Mouse (Mus musculus): ENCODE results near the gene Slc29a1. TPM values are rescaled to one million over a fixed set of nuclear protein-coding genes. Genes with fewer than 3 reads are reported as not detected.
A peak's percentile ranks its signal among the peaks of the same experiment; 100 is the strongest.

The Slc29a1 gene
- polyA plus RNA-seq, 1 experiment from 2014 or later, result 137 TPM

DNA sequence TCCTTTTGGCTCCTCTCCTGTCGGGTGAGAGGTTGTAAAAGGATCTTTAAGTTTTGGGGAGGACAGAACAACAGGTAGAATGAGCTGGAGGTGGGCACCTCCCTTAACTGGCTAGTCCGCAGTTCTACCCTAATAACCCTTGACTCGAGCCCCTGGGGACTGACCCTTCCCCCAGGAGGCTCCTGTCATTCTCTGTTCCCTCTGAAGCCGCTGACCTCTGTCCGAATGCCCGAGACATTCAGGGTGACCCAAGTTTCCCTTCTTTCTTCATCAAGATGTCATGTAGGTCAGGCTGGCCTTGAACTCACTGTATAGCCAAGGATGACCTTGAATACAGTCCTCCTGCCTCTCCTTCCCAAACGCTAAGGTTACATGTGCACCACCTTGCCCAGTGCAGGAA, 11.0 kb downstream of the Slc29a1 start:
- Histone ChIP-seq H3K9me3 (replicated peaks; ENCODE audit: control insufficient read depth, low read length) (peaks cover 5% of the 10 kb centered on the region), H3K9ac (ENCODE audit: low read length) (no peak overlapping the region), H3K4me3 (ENCODE audit: low read length) (no peak overlapping the region), H3K4me2 (ENCODE audit: low read depth, low read length) (no peak overlapping the region), H3K27me3 (ENCODE audit: control insufficient read depth, insufficient read depth, low read length) (no peaks in the 10 kb centered on the region), H3K36me3 (ENCODE audit: control insufficient read depth, insufficient read depth) (peaks cover 33% of the 10 kb centered on the region), H3K27ac (ENCODE audit: low read length) (no peak overlapping the region), H3K4me1 (ENCODE audit: control insufficient read depth, insufficient read depth, low read length) (peaks cover 47% of the 10 kb centered on the region)
- ATAC-seq (replicated peaks; ENCODE audit: extremely low read depth, insufficient read depth, low FRiP score), result no peak
- WGBS, result 82% methylated on average over 7 of the region's 7 CpGs

DNA sequence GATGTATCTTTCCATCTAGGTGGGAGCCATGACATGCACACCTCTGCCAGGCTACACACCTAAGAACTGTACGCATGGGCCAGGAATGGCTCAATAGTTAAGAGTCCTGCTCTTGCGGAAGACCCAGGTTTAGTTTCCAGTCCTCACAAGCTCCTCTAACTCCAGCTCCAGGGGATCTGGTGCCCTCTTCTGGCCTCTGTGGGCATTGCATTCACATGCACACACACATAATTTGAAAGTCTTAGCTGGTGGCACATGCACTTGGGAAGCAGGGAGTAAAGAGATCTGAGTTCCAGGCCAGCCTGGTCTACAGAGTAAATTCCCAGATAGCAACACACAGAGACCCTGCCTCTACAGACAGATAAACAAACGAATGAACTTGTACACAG, 13.0 kb downstream of the Slc29a1 start:
- H3K27ac ChIP-seq (ENCODE audit: low read length), result peak overlapping the region; percentile 93; the same call in 1 of the 2 replicates
- WGBS, result 96% methylated on average over 3 of the region's 3 CpGs

DNA sequence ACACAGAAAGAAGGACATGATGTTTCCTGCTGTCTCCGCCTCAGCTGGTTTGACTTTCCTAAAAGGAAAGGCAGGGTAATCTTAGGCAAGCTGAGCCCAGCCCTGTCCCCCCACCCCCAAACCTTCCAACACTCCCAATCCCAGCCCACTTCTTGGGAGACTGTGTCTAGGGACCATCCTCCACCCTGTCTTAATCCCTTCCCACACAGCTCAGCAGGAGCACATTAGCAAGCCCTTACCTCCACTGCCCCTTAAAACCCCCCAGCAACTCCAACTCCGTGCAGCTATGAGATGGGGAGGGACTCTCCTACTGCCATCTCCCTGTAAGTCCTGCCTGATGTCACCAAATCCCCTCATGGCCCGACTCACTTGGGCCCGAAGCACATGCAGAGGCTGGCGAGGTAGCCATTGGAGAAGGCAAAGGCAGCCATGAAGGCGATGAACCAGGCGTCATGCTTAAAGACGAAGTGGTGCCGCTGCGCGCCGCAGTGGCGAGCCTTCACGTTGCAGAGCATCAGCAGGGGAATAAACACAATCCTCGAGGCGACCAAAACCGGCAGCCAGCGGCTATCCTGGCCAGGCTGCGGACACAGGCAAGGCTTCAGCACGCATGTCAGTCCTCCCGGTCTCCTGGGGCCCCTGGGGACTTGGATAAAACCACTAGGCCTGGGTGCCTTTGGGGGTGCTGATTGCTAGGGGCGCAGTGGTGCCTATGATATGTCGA, 13.5 kb downstream of the Slc29a1 start:
- Histone ChIP-seq H3K36me3 (ENCODE audit: control insufficient read depth, insufficient read depth) (peaks cover 31% of the 10 kb centered on the region), H3K27ac (ENCODE audit: low read length) (peak overlapping the region; percentile 93), H3K4me1 (ENCODE audit: control insufficient read depth, insufficient read depth, low read length) (peaks cover 34% of the 10 kb centered on the region), H3K9me3 (replicated peaks; ENCODE audit: control insufficient read depth, low read length) (peaks cover 5% of the 10 kb centered on the region), H3K9ac (ENCODE audit: low read length) (peak overlapping the region; percentile 58), H3K27me3 (ENCODE audit: control insufficient read depth, insufficient read depth, low read length) (no peaks in the 10 kb centered on the region), H3K4me3 (ENCODE audit: low read length) (no peak overlapping the region), H3K4me2 (ENCODE audit: low read depth, low read length) (no peak overlapping the region; the same call in 1 of the 2 replicates)
- WGBS, result 59% methylated on average over 23 of the region's 23 CpGs
- no peak for ATAC-seq (replicated peaks; ENCODE audit: extremely low read depth, insufficient read depth, low FRiP score)

More for the DNA sequence above, 13.0 kb downstream of the Slc29a1 start:
- Histone ChIP-seq H3K9ac (ENCODE audit: low read length) (no peak overlapping the region), H3K27me3 (ENCODE audit: control insufficient read depth, insufficient read depth, low read length) (no peaks in the 10 kb centered on the region), H3K4me3 (ENCODE audit: low read length) (no peak overlapping the region), H3K9me3 (replicated peaks; ENCODE audit: control insufficient read depth, low read length) (peaks cover 5% of the 10 kb centered on the region), H3K4me1 (ENCODE audit: control insufficient read depth, insufficient read depth, low read length) (peaks cover 36% of the 10 kb centered on the region), H3K4me2 (ENCODE audit: low read depth, low read length) (no peak overlapping the region), H3K36me3 (ENCODE audit: control insufficient read depth, insufficient read depth) (peaks cover 33% of the 10 kb centered on the region)
- ATAC-seq (replicated peaks; ENCODE audit: extremely low read depth, insufficient read depth, low FRiP score), result no peak

DNA sequence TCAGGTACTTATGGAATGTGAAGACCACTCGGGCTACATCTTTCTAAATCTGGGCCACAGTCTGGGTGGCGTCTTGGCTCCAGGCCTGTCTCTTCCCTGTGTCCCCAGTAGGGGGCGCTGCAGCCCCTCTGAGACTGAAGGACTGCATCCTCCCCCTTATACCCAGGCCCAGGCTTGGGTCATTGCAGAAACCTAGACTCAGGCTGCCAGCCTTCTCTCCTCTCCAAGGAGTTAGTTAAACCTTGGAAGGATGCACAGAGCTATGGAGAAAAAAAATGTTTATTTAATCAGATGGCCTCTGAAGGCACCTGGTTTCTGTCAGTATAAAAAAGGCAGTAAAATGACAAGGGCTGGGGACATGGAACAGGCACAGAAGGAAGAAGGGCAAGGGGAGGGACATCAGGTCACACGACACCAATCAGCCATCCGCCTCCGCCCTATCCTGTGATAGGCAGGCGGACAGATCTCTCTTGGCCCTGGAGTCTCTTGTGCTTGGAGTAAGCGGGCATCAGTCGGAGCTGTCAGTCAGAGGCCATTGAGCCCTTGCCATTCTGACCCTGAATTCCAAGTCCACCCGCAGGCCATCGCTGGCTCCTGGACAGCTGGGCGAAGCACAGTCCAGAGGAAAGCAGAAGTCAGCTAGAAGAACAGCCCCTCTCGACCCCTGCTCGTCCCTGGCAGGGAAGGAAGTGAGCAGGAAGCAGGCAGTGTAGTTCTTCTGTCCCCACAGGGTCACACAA, 14.3 kb downstream of the Slc29a1 start:
- Histone ChIP-seq H3K9me3 (replicated peaks; ENCODE audit: control insufficient read depth, low read length) (peaks cover 5% of the 10 kb centered on the region), H3K4me3 (ENCODE audit: low read length) (no peak overlapping the region), H3K36me3 (ENCODE audit: control insufficient read depth, insufficient read depth) (peaks cover 31% of the 10 kb centered on the region), H3K4me1 (ENCODE audit: control insufficient read depth, insufficient read depth, low read length) (peaks cover 35% of the 10 kb centered on the region), H3K9ac (ENCODE audit: low read length) (peak overlapping the region; percentile 58), H3K27ac (ENCODE audit: low read length) (peak overlapping the region; percentile 93), H3K4me2 (ENCODE audit: low read depth, low read length) (peak overlapping the region; percentile 19; the same call in 1 of the 2 replicates), H3K27me3 (ENCODE audit: control insufficient read depth, insufficient read depth, low read length) (no peaks in the 10 kb centered on the region)
- ATAC-seq (replicated peaks; ENCODE audit: extremely low read depth, insufficient read depth, low FRiP score), result peak; percentile 85
- WGBS, result 12% methylated on average over 14 of the region's 14 CpGs

- peaks cover 35% of the 10 kb centered on the region for H3K4me1 ChIP-seq (ENCODE audit: control insufficient read depth, insufficient read depth, low read length)
- H3K27me3 ChIP-seq (ENCODE audit: control insufficient read depth, insufficient read depth, low read length), result no peaks in the 10 kb centered on the region
- 0 out of 2 replicates have a peak overlapping the region, but pooled peaks have one; percentile 38 for H3K9ac ChIP-seq (ENCODE audit: low read length)
- no peak overlapping the region for H3K4me3 ChIP-seq (ENCODE audit: low read length)
- peaks cover 27% of the 10 kb centered on the region for H3K36me3 ChIP-seq (ENCODE audit: control insufficient read depth, insufficient read depth)
- H3K27ac ChIP-seq (ENCODE audit: low read length), result peak overlapping the region; percentile 93
- ATAC-seq (replicated peaks; ENCODE audit: extremely low read depth, insufficient read depth, low FRiP score), result peak; percentile 75
- WGBS, result 28% methylated on average over 12 of the region's 12 CpGs
- peaks cover 5% of the 10 kb centered on the region for H3K9me3 ChIP-seq (replicated peaks; ENCODE audit: control insufficient read depth, low read length)
- H3K4me2 ChIP-seq (ENCODE audit: low read depth, low read length), result peak overlapping the region; percentile 5; the same call in 1 of the 2 replicates
Observed at GRCm38 (mm10) chr17:45584096-45584896, 15.1 kb downstream of the Slc29a1 start.

- Histone ChIP-seq H3K4me2 (ENCODE audit: low read depth, low read length) (no peak overlapping the region), H3K9me3 (replicated peaks; ENCODE audit: control insufficient read depth, low read length) (peaks cover 5% of the 10 kb centered on the region), H3K27ac (ENCODE audit: low read length) (no peak overlapping the region), H3K36me3 (ENCODE audit: control insufficient read depth, insufficient read depth) (peaks cover 14% of the 10 kb centered on the region), H3K4me1 (ENCODE audit: control insufficient read depth, insufficient read depth, low read length) (peaks cover 44% of the 10 kb centered on the region), H3K27me3 (ENCODE audit: control insufficient read depth, insufficient read depth, low read length) (no peaks in the 10 kb centered on the region), H3K4me3 (ENCODE audit: low read length) (no peak overlapping the region), H3K9ac (ENCODE audit: low read length) (no peak overlapping the region)
- ATAC-seq (replicated peaks; ENCODE audit: extremely low read depth, insufficient read depth, low FRiP score), result no peak
- 59% methylated on average over 6 of the region's 6 CpGs for WGBS
Observed at GRCm38 (mm10) chr17:45582715-45583355, 16.6 kb downstream of the Slc29a1 start.

GRCm38 (mm10) chr17:45582188-45582587, 17.2 kb downstream of the Slc29a1 start:
- no peak for ATAC-seq (replicated peaks; ENCODE audit: extremely low read depth, insufficient read depth, low FRiP score)
- Histone ChIP-seq H3K9ac (ENCODE audit: low read length) (no peak overlapping the region), H3K4me1 (ENCODE audit: control insufficient read depth, insufficient read depth, low read length) (peaks cover 44% of the 10 kb centered on the region), H3K4me3 (ENCODE audit: low read length) (no peak overlapping the region), H3K9me3 (replicated peaks; ENCODE audit: control insufficient read depth, low read length) (peaks cover 5% of the 10 kb centered on the region), H3K27ac (ENCODE audit: low read length) (no peak overlapping the region), H3K27me3 (ENCODE audit: control insufficient read depth, insufficient read depth, low read length) (no peaks in the 10 kb centered on the region), H3K36me3 (ENCODE audit: control insufficient read depth, insufficient read depth) (peaks cover 10% of the 10 kb centered on the region), H3K4me2 (ENCODE audit: low read depth, low read length) (no peak overlapping the region)
- 70% methylated on average over 6 of the region's 6 CpGs for WGBS

DNA sequence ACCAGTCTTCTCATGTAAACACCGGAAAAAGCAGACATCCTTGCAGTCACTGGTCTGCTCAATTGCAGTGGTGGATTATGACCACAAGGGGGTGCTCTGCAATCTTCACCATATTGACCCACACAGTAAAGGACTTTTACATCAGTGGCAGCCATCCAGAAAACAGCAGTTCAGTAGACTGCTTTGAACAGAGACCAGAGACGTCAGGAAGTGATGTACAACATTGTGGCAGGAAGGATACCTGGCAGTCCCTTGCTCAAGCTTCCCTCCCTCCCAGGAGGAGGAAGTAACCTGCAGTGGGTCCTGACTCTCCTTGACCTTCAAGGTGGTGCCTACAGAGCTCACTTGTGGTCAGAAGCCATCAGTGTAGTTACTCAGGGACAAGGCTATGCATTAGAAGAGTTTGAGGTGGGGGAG, 17.8 kb downstream of the Slc29a1 start:
- Histone ChIP-seq H3K36me3 (ENCODE audit: control insufficient read depth, insufficient read depth) (peaks cover 5% of the 10 kb centered on the region), H3K27ac (ENCODE audit: low read length) (peak overlapping the region; percentile 68), H3K27me3 (ENCODE audit: control insufficient read depth, insufficient read depth, low read length) (no peaks in the 10 kb centered on the region), H3K9me3 (replicated peaks; ENCODE audit: control insufficient read depth, low read length) (peaks cover 2% of the 10 kb centered on the region), H3K4me1 (ENCODE audit: control insufficient read depth, insufficient read depth, low read length) (peaks cover 44% of the 10 kb centered on the region), H3K4me2 (ENCODE audit: low read depth, low read length) (no peak overlapping the region), H3K9ac (ENCODE audit: low read length) (no peak overlapping the region), H3K4me3 (ENCODE audit: low read length) (no peak overlapping the region)
- no peak for ATAC-seq (replicated peaks; ENCODE audit: extremely low read depth, insufficient read depth, low FRiP score)
- WGBS, result 7% methylated on average over 2 of the region's 2 CpGs

Measured in heart, embryonic 16.5 days (tissue).